Mouse (Mus musculus) c-Kit-positive CD71-positive TER-119-negative erythroid progenitor cells, embryonic 14.5 days (primary cell): Measurements from ENCODE around the gene Slc17a8.
A peak's percentile ranks its signal among the peaks of the same experiment; 100 is the strongest.
"Not testable (repeated sequence)": the region's sequence is repeated elsewhere in the genome, so short reads cannot be mapped to it uniquely, and the experiment has no call there.

ENCODE experiments used
- DNase-seq: peaks from one replicate; pipeline ENCODE4 v3.0.0-alpha.2; 2013; ENCODE audit warnings: low read depth

Slc17a8 gene

GRCm38 (mm10) chr10:89621129-89621528 lies at the start of gene Slc17a8:
TSS of gene Slc17a8 (minus strand) at chr10:89621253.
- DNase-seq, result no peak

- not testable (repeated sequence) for DNase-seq
These were observed 49.3 kb upstream of the Slc17a8 start for GRCm38 (mm10) chr10:89670371-89670770.

GRCm38 (mm10) chr10:89667571-89667970 lies 46.5 kb upstream of the Slc17a8 start:
- DNase-seq, result no peak

- no peak for DNase-seq
These were observed 44.6 kb upstream of the Slc17a8 start for GRCm38 (mm10) chr10:89665679-89666078.

- DNase-seq, result no peak
These were observed 44.1 kb upstream of the Slc17a8 start for GRCm38 (mm10) chr10:89664977-89665645.

GRCm38 (mm10) chr10:89656366-89656765 lies 35.3 kb upstream of the Slc17a8 start:
- DNase-seq, result no peak

- no peak for DNase-seq
These were observed 31.9 kb upstream of the Slc17a8 start for GRCm38 (mm10) chr10:89652912-89653311.

- no peak for DNase-seq
These were observed 30.6 kb upstream of the Slc17a8 start for GRCm38 (mm10) chr10:89651691-89652090.

GRCm38 (mm10) chr10:89646918-89647317 lies 25.9 kb upstream of the Slc17a8 start:
- DNase-seq, result no peak

GRCm38 (mm10) chr10:89637001-89637400 lies 15.9 kb upstream of the Slc17a8 start:
- DNase-seq, result no peak

GRCm38 (mm10) chr10:89635018-89635417 lies 14.0 kb upstream of the Slc17a8 start:
- no peak for DNase-seq

GRCm38 (mm10) chr10:89633736-89634426 lies 12.8 kb upstream of the Slc17a8 start:
- no peak for DNase-seq

GRCm38 (mm10) chr10:89633121-89633520 lies 12.1 kb upstream of the Slc17a8 start:
- DNase-seq, result no peak

GRCm38 (mm10) chr10:89631831-89632230 lies 10.8 kb upstream of the Slc17a8 start:
- no peak for DNase-seq

- DNase-seq, result no peak
These were observed 9.5 kb upstream of the Slc17a8 start for GRCm38 (mm10) chr10:89630564-89630963.

- peak; percentile 67 for DNase-seq
These were observed 9.0 kb upstream of the Slc17a8 start for GRCm38 (mm10) chr10:89630052-89630451.

- DNase-seq, result no peak
These were observed 5.7 kb upstream of the Slc17a8 start for GRCm38 (mm10) chr10:89626714-89627113.

- no peak for DNase-seq
These were observed 3.1 kb upstream of the Slc17a8 start for GRCm38 (mm10) chr10:89624196-89624595.

GRCm38 (mm10) chr10:89599311-89599710 lies 21.7 kb downstream of the Slc17a8 start:
- no peak for DNase-seq

GRCm38 (mm10) chr10:89597275-89597674 lies 23.8 kb downstream of the Slc17a8 start:
- no peak for DNase-seq

- DNase-seq, result no peak
These were observed 25.1 kb downstream of the Slc17a8 start for GRCm38 (mm10) chr10:89595935-89596334.

GRCm38 (mm10) chr10:89595514-89595913 lies 25.5 kb downstream of the Slc17a8 start:
- no peak for DNase-seq

GRCm38 (mm10) chr10:89594309-89594708 lies 26.7 kb downstream of the Slc17a8 start:
- DNase-seq, result peak; percentile 5

GRCm38 (mm10) chr10:89592797-89593196 lies 28.3 kb downstream of the Slc17a8 start:
- no peak for DNase-seq
